Mouse (Mus musculus) embryonic facial prominence, embryonic 11.5 days (tissue): ENCODE measurements at regions not wholly inside any gene's neighbourhood (a gene's known extent, or its start where the extent isn't known, plus 50 kb on each side); places are given as distances from the start of the nearest gene placed in this dataset.
A peak's percentile ranks its signal among the peaks of the same experiment; 100 is the strongest.
"Not testable (repeated sequence)": the region's sequence is repeated elsewhere in the genome, so short reads cannot be mapped to it uniquely, and the experiment has no call there.

ENCODE experiments used
- ATAC-seq: fragments of 200-750 bp; cut with Nextera tagmentation; replicated peaks from 2 replicates; pipeline ENCODE4 v1.8.0; 2017; ENCODE audit warnings: low read depth; ENCODE audit not compliant: insufficient number of reproducible peaks, low FRiP score, low TSS enrichment
- DNase-seq: peaks from one replicate; pipeline ENCODE4 v3.0.0-alpha.2; 2015; ENCODE audit warnings: low spot score
- H3K27ac ChIP-seq: fragments of 300-500 bp; sonication (generic); replicated peaks from 2 replicates; pipeline ENCODE4 v1.5.1; 2014; ENCODE audit warnings: mild to moderate bottlenecking, low read depth, low read length, control low read depth
- H3K27me3 ChIP-seq: fragments of 300-500 bp; sonication (generic); 2 replicates; pipeline ENCODE4 v1.6.1; 2014; ENCODE audit warnings: mild to moderate bottlenecking, low read length, moderate library complexity, mixed read lengths; ENCODE audit not compliant: control insufficient read depth, insufficient read depth
- H3K36me3 ChIP-seq: fragments of 300-500 bp; sonication (generic); replicated peaks from 2 replicates; pipeline ENCODE4 v1.6.1; 2014; ENCODE audit warnings: low read depth, mild to moderate bottlenecking, low read length, moderate library complexity, mixed read lengths; ENCODE audit not compliant: control insufficient read depth, insufficient read depth
- H3K4me1 ChIP-seq: fragments of 300-500 bp; sonication (generic); 2 replicates; pipeline ENCODE4 v1.6.1; 2014; ENCODE audit warnings: low read length, mixed read lengths; ENCODE audit not compliant: control insufficient read depth, insufficient read depth
- H3K4me2 ChIP-seq: fragments of 300-500 bp; sonication (generic); 2 replicates; pipeline ENCODE4 v1.6.1; 2014; ENCODE audit warnings: low read depth, mild to moderate bottlenecking, control low read depth, low read length, moderate library complexity
- H3K4me3 ChIP-seq: fragments of 300-500 bp; sonication (generic); 2 replicates; pipeline ENCODE4 v1.5.1; 2014; ENCODE audit warnings: low read depth, low read length, control low read depth
- H3K9ac ChIP-seq: fragments of 300-500 bp; sonication (generic); replicated peaks from 2 replicates; pipeline ENCODE4 v1.6.1; 2014; ENCODE audit warnings: mild to moderate bottlenecking, control low read depth, low read length
- H3K9me3 ChIP-seq: fragments of 300-500 bp; sonication (generic); replicated peaks from 2 replicates; pipeline ENCODE4 v1.6.1; 2016; ENCODE audit warnings: mild to moderate bottlenecking, low read length, inconsistent platforms, mixed read lengths; ENCODE audit not compliant: control insufficient read depth
- whole genome bisulfite sequencing: fragments of 180-500 bp; shearing (Covaris S2); extraction: QIAGEN DNeasy Blood & Tissue Kit; methylation state at CpG from one replicate; pipeline ENCODE4 v1.1.7; 2014; 5-methylcytosine and 5-hydroxymethylcytosine counted together

DNA sequence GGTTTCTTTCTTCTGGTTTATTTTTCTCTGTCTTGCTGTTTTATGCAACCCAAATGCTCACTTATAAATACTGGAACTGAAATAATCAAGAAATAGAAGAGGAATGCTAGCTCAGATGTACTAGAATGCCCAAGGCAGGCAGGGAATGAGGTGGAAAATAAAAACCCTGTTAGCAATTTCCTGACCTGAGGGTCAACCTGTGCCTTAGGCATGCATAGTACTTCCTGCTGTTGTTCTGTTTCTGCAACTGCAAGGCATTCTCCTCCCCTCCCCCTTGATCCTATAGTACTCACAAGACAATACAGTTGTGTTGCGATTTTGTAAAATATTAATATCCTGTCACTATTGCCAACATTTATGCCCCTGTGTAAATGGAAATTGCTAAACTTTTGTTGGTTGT lies 402.1 kb downstream of the Adam6a start:
- ATAC-seq, H3K36me3 ChIP-seq: not testable (repeated sequence)

GRCm38 (mm10) chr12:113948017-113948416 lies 404.3 kb downstream of the Adam6a start:
- not testable (repeated sequence) for H3K27me3 ChIP-seq, H3K9ac ChIP-seq, H3K27ac ChIP-seq, ATAC-seq, H3K9me3 ChIP-seq, H3K36me3 ChIP-seq, H3K4me2 ChIP-seq, H3K4me3 ChIP-seq, H3K4me1 ChIP-seq
- DNase-seq = peak; percentile 14
- WGBS = 18% methylated on average over 4 of the region's 4 CpGs

More for the DNA sequence above, 402.1 kb downstream of the Adam6a start:
- not testable (repeated sequence) for H3K9me3 ChIP-seq, DNase-seq, H3K4me3 ChIP-seq, H3K27ac ChIP-seq, H3K27me3 ChIP-seq, H3K4me1 ChIP-seq, H3K4me2 ChIP-seq, H3K9ac ChIP-seq
- WGBS = 89% methylated on average over 1 of the region's 1 CpGs

DNA sequence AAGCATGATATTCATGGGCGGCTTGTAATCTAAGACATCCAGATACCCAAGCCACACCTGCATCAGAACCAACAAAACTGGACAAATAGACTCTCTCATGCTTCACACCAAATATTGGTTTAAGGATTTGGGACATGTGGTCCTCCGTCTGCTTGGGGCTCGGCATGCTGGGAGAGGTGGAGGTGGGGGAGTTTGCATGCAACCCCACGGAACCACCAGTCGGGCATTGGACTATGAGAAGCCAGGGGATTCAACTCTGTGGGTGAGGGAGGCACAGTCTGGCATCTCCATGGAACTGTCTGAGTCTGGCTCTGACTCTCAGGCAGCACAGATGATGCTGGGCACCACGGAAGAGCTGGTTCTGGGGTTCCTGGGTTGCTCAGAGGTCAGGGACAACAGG lies 430.6 kb downstream of the Adam6a start:
- no peak overlapping the region for H3K9ac ChIP-seq
- no peak overlapping the region for H3K27ac ChIP-seq
- no peaks in the 10 kb centered on the region for H3K27me3 ChIP-seq
- H3K9me3 ChIP-seq = no peaks in the 10 kb centered on the region
- no peaks in the 10 kb centered on the region for H3K36me3 ChIP-seq
- DNase-seq = no peak
- no peak for ATAC-seq
- H3K4me1 ChIP-seq = no peaks in the 10 kb centered on the region
- 83% methylated on average over 6 of the region's 6 CpGs for WGBS
- no peak overlapping the region for H3K4me3 ChIP-seq
- H3K4me2 ChIP-seq = no peak overlapping the region

DNA sequence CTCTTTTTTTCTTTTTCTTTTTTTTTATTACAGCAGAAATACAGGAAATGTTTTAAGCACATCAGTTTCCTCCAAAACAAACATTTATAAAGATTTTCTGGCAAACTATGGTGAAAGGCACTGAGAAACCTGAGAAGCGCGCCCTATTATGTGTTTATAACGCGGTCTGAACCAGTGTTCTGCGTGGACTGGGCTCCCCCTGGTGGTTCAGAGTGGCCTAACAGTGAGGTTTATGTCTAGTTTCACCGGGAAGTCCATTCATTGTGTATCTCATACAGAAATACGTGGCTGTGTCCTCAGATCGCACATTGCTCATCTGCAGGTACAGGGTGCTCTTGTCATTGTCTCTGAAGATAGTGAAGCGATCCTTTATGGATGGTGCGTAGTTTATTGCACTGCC lies 437.9 kb downstream of the Adam6a start:
- not testable (repeated sequence) for H3K9ac ChIP-seq, H3K4me2 ChIP-seq, H3K27me3 ChIP-seq, H3K9me3 ChIP-seq, H3K4me1 ChIP-seq, H3K4me3 ChIP-seq, ATAC-seq, H3K27ac ChIP-seq, H3K36me3 ChIP-seq
- DNase-seq = peak; percentile 38
- WGBS = 30% methylated on average over 10 of the region's 10 CpGs

DNA sequence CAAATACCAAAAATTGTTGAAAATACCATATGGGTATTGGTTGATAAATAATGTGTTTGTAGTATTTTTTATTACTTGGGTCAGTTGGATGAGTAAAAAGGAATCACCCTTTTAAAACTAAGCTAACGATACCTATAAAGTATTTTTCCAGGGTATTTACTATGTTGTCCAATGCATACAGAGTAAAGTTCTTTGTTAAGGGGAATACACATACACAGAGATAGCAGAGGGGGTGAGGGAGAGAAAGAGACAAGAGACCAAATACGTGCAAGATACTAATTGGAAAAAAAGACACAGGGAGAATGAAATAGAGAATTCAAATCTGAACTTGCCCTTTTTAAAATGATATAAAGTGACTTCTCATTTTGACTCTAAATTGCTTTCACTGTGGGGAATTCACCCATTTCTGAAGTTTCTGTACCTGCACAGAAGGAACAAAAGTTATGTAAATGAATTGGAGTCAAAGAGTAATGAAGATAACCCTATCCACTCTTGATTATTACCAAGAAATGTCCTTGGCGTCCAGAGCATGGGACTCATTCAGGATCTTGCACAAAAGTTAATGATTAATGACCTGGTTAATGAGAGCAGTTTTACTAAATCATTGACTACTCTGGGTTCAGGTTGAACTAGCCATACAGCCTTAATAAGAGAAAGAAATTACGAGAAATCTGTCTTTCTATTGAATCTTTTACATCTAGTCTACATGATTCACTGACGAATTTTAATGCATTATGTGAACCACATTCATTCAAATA lies 443.7 kb downstream of the Adam6a start:
- Histone ChIP-seq H3K9me3 (no peaks in the 10 kb centered on the region), H3K27ac (no peak overlapping the region)
- WGBS = 75% methylated on average over 5 of the region's 5 CpGs

GRCm38 (mm10) chr12:113992425-113992824 lies 448.7 kb downstream of the Adam6a start:
- Histone ChIP-seq H3K9ac (no peak overlapping the region), H3K27me3 (no peaks in the 10 kb centered on the region), H3K9me3 (no peaks in the 10 kb centered on the region), H3K27ac (no peak overlapping the region), H3K4me3 (no peak overlapping the region), H3K36me3 (no peaks in the 10 kb centered on the region), H3K4me1 (no peaks in the 10 kb centered on the region), H3K4me2 (no peak overlapping the region)
- 89% methylated on average over 2 of the region's 2 CpGs for WGBS
- DNase-seq (no peak), ATAC-seq (no peak)

More for the DNA sequence above, 443.7 kb downstream of the Adam6a start:
- no peak overlapping the region for H3K9ac ChIP-seq
- DNase-seq = no peak
- no peak for ATAC-seq
- no peaks in the 10 kb centered on the region for H3K4me1 ChIP-seq
- no peak overlapping the region for H3K4me2 ChIP-seq
- H3K27me3 ChIP-seq = no peaks in the 10 kb centered on the region
- no peak overlapping the region for H3K4me3 ChIP-seq
- H3K36me3 ChIP-seq = no peaks in the 10 kb centered on the region

DNA sequence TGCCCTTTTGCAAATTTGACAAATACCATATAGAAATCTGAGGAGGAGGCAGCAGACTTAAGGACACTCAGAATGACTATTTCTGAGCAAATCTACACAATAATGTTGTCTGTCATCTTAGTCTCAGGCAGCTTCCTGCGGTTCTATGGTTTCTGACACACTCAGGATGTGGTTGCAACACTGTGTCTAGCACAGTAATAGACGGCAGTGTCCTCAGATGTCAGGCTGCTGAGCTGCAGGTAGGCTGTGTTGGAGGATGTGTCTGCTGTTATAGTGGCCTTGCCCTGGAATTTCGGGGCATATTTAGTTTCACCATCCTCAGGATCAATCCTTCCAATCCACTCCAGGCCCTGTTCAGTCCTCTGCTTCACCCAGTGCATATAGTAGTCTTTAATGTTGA lies 450.6 kb downstream of the Adam6a start:
- not testable (repeated sequence) for H3K27ac ChIP-seq, DNase-seq

GRCm38 (mm10) chr12:114008491-114008890 lies 464.8 kb downstream of the Adam6a start:
- not testable (repeated sequence) for H3K4me1 ChIP-seq, H3K27ac ChIP-seq

More for the DNA sequence above, 450.6 kb downstream of the Adam6a start:
- H3K27me3 ChIP-seq, ATAC-seq, H3K4me2 ChIP-seq, H3K4me1 ChIP-seq, H3K4me3 ChIP-seq, H3K36me3 ChIP-seq, H3K9ac ChIP-seq, H3K9me3 ChIP-seq: not testable (repeated sequence)
- 67% methylated on average over 3 of the region's 3 CpGs for WGBS

More at GRCm38 (mm10) chr12:114008491-114008890, 464.8 kb downstream of the Adam6a start:
- H3K36me3 ChIP-seq, ATAC-seq, H3K4me2 ChIP-seq, H3K9me3 ChIP-seq, H3K9ac ChIP-seq, DNase-seq, H3K27me3 ChIP-seq, H3K4me3 ChIP-seq: not testable (repeated sequence)
